ENCODE assay signal across 11 mouse cellular contexts in the genomic region with DNA sequence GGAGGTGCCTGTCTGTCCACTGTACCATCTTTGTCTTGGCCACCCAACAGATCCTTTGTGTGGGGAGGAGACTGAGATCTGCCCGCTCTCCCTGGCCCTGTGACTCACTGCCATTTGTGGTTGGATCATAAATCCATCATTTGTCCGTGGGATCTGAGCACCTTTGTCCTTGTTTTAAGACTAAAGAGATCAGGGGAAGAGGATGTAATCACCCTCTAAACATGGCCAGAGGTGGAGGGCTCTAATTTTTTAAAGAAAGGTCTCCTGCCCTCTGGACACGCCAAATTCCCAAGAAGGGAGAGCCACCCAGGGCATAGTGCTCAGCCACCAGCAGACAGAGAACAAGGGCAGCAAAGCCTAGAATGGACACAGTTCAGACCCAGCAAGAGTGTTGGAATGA. TPM values are rescaled to one million over a fixed set of nuclear protein-coding genes. Genes with fewer than 3 reads are reported as not detected.
A peak's percentile ranks its signal among the peaks of the same experiment; 100 is the strongest.
DNase-seq lines count a peak whose midpoint lies in the region; ATAC-seq and TF ChIP-seq lines count a peak whose summit lies in the region.
"Had no signal": no experiment of that assay in that cellular context is flagged by ENCODE, and none has a peak within 500 bp of the region (broad histone marks: within the 10 kb centered on the region; RNA-seq: fewer than 3 reads in every experiment).

No protein-coding gene starts in this region.

- no peak overlapping the region for H3K4me3 ChIP-seq in forebrain, embryonic 15.5 days
- no peak overlapping the region for H3K4me3 ChIP-seq in forebrain, embryonic 13.5 days
- H3K4me3 ChIP-seq in liver, adult 2 months (ENCODE audit: insufficient read depth, low read depth, low read length) = no peak overlapping the region
- no peak overlapping the region for H3K4me3 ChIP-seq in intestine, embryonic 15.5 days (replicated peaks)
- H3K4me3 ChIP-seq in stomach, embryonic 14.5 days (ENCODE audit: low read depth, low read length) = no peak overlapping the region

- no peak for ATAC-seq in forebrain, embryonic 15.5 days (replicated peaks)
- no peak for ATAC-seq in forebrain, embryonic 13.5 days
- ATAC-seq in intestine, embryonic 15.5 days = no peak
- ATAC-seq in stomach, embryonic 14.5 days (ENCODE audit: insufficient number of reproducible peaks, insufficient read depth, low FRiP score, low read depth) = no peak

- H3K27ac ChIP-seq in forebrain, embryonic 15.5 days (replicated peaks) = peak overlapping the region; percentile 75; the same call in 1 of the 2 replicates
- no peak overlapping the region; the same call in 1 of the 2 replicates for H3K27ac ChIP-seq in forebrain, embryonic 13.5 days
- H3K27ac ChIP-seq in liver, adult 2 months (replicated peaks; ENCODE audit: insufficient read depth, low read depth, low read length) = peak overlapping the region; percentile 65; the same call in 1 of the 2 replicates
- peak overlapping the region; percentile 90; the same call in 1 of the 2 replicates for H3K27ac ChIP-seq in intestine, embryonic 15.5 days
- H3K27ac ChIP-seq in stomach, embryonic 14.5 days (ENCODE audit: low read length) = 0 out of 2 replicates have a peak overlapping the region, but pooled peaks have one; percentile 88

- no peaks in the 10 kb centered on the region for H3K36me3 ChIP-seq in forebrain, embryonic 15.5 days
- H3K36me3 ChIP-seq in forebrain, embryonic 13.5 days (ENCODE audit: poor library complexity, severe bottlenecking) = no peaks in the 10 kb centered on the region
- H3K36me3 ChIP-seq in liver, adult 2 months (ENCODE audit: control insufficient read depth, insufficient read depth, low read length) = no peaks in the 10 kb centered on the region
- H3K36me3 ChIP-seq in intestine, embryonic 15.5 days = no peaks in the 10 kb centered on the region
- H3K36me3 ChIP-seq in stomach, embryonic 14.5 days (ENCODE audit: control insufficient read depth, insufficient read depth, low read length) = no peaks in the 10 kb centered on the region

- no peaks in the 10 kb centered on the region for H3K79me2 ChIP-seq in liver, adult 2 months (ENCODE audit: control insufficient read depth, insufficient read depth, low read length)

- no peak for DNase-seq in liver, adult 2 months (ENCODE audit: extremely low read depth, low read depth, low spot score)
- DNase-seq in liver = no peak
- no peak for DNase-seq in ovary, postnatal 10 days (ENCODE audit: low spot score)
- no peak for DNase-seq in T-cell, adult 2 months (ENCODE audit: low spot score)
- DNase-seq: lung, postnatal 36 days; right cerebral cortex, adult 18-20 months had no signal

- no peak overlapping the region for H3K9ac ChIP-seq in forebrain, embryonic 15.5 days (replicated peaks)
- no peak overlapping the region for H3K9ac ChIP-seq in forebrain, embryonic 13.5 days
- H3K9ac ChIP-seq in liver, adult 2 months (ENCODE audit: low read depth, low read length) = no peak overlapping the region
- no peak overlapping the region for H3K9ac ChIP-seq in intestine, embryonic 15.5 days
- H3K9ac ChIP-seq in stomach, embryonic 14.5 days (replicated peaks; ENCODE audit: low read depth, low read length) = no peak overlapping the region

- TF ChIP-seq CTCF in liver, adult 2 months (IDR thresholded peaks at IDR 0.05; ENCODE audit: low read depth, low read length) = no peak

- no peak overlapping the region for H3K4me2 ChIP-seq in forebrain, embryonic 15.5 days (replicated peaks)
- H3K4me2 ChIP-seq in forebrain, embryonic 13.5 days = no peak overlapping the region
- H3K4me2 ChIP-seq in intestine, embryonic 15.5 days (replicated peaks) = no peak overlapping the region
- 0 out of 2 replicates have a peak overlapping the region, but pooled peaks have one; percentile 76 for H3K4me2 ChIP-seq in stomach, embryonic 14.5 days (replicated peaks; ENCODE audit: low read depth, low read length)

- TF ChIP-seq POLR2A in liver, adult 2 months (IDR thresholded peaks at IDR 0.05; ENCODE audit: extremely low read depth, insufficient read depth, low read length) = no peak

- WGBS in forebrain, embryonic 15.5 days = 91% methylated on average over 3 of the region's 3 CpGs
- 87% methylated on average over 3 of the region's 3 CpGs for WGBS in forebrain, embryonic 13.5 days
- WGBS in liver, adult 2 months = 93% methylated on average over 3 of the region's 3 CpGs
- whole genome bisulfite sequencing in intestine, embryonic 15.5 days = 60% methylated on average over 3 of the region's 3 CpGs
- 71% methylated on average over 3 of the region's 3 CpGs for WGBS in stomach, embryonic 14.5 days

- no peaks in the 10 kb centered on the region for H3K9me3 ChIP-seq in forebrain, embryonic 15.5 days
- no peaks in the 10 kb centered on the region for H3K9me3 ChIP-seq in forebrain, embryonic 13.5 days (replicated peaks)
- no peaks in the 10 kb centered on the region for H3K9me3 ChIP-seq in intestine, embryonic 15.5 days
- H3K9me3 ChIP-seq in stomach, embryonic 14.5 days (ENCODE audit: control insufficient read depth, low read depth, low read length) = no peaks in the 10 kb centered on the region

- H3K4me1 ChIP-seq in forebrain, embryonic 15.5 days = peaks cover 46% of the 10 kb centered on the region
- peaks cover 52% of the 10 kb centered on the region for H3K4me1 ChIP-seq in forebrain, embryonic 13.5 days
- H3K4me1 ChIP-seq in liver, adult 2 months (ENCODE audit: control insufficient read depth, insufficient read depth, low read length) = peaks cover 4% of the 10 kb centered on the region
- H3K4me1 ChIP-seq in intestine, embryonic 15.5 days (replicated peaks) = peaks cover 47% of the 10 kb centered on the region
- peaks cover 43% of the 10 kb centered on the region for H3K4me1 ChIP-seq in stomach, embryonic 14.5 days (ENCODE audit: control insufficient read depth, insufficient read depth, low read length)

- no peaks in the 10 kb centered on the region for H3K27me3 ChIP-seq in forebrain, embryonic 15.5 days
- no peaks in the 10 kb centered on the region; the same call in 1 of the 2 replicates for H3K27me3 ChIP-seq in forebrain, embryonic 13.5 days
- no peaks in the 10 kb centered on the region for H3K27me3 ChIP-seq in liver, adult 2 months (ENCODE audit: control insufficient read depth, insufficient read depth, low read length)
- no peaks in the 10 kb centered on the region for H3K27me3 ChIP-seq in intestine, embryonic 15.5 days (replicated peaks)
- no peaks in the 10 kb centered on the region for H3K27me3 ChIP-seq in stomach, embryonic 14.5 days (ENCODE audit: control insufficient read depth, insufficient read depth, low read length)

RNA-seq across cellular contexts. Expression of a gene that starts 12.9 kb away (rescaled TPM):
- polyA plus RNA-seq in forebrain, embryonic 15.5 days (2015; fragmentation: Nextera tagmentation; extraction: Ambion mirVana) = 69.4 and 76.8 TPM in 2 replicates
- polyA plus RNA-seq in forebrain, embryonic 13.5 days (2015; fragmentation: Nextera tagmentation; extraction: Ambion mirVana) = 122 and 129 TPM in 2 replicates
- total RNA-seq in liver, adult 2 months (2014; rRNA removed) = 7.0 and 10.1 TPM in 2 replicates
- polyA plus RNA-seq in liver, adult 2 months (2012; rRNA removed) = 5.6 and 6.9 TPM in 2 replicates
- 41.0 and 41.3 TPM in 2 replicates for polyA plus RNA-seq in intestine, embryonic 15.5 days (2015; fragmentation: Nextera tagmentation; extraction: Ambion mirVana)
- polyA plus RNA-seq in stomach, embryonic 14.5 days (2014; fragmentation: Nextera tagmentation; extraction: Ambion mirVana) = 55.5 and 61.4 TPM in 2 replicates

RNA-seq across cellular contexts. Expression of a gene that starts 19.2 kb away (rescaled TPM):
- polyA plus RNA-seq in forebrain, embryonic 15.5 days (2015; fragmentation: Nextera tagmentation; extraction: Ambion mirVana) = 0.17 and 0.24 TPM in 2 replicates
- 0.17 TPM in 1 of 2 replicates, not detected in the other for polyA plus RNA-seq in forebrain, embryonic 13.5 days (2015; fragmentation: Nextera tagmentation; extraction: Ambion mirVana)
- total RNA-seq in liver, adult 2 months (2014; rRNA removed) = not detected in 2 replicates
- not detected in 2 replicates for polyA plus RNA-seq in liver, adult 2 months (2012; rRNA removed)
- not detected in 2 replicates for polyA plus RNA-seq in intestine, embryonic 15.5 days (2015; fragmentation: Nextera tagmentation; extraction: Ambion mirVana)
- not detected in 2 replicates for polyA plus RNA-seq in stomach, embryonic 14.5 days (2014; fragmentation: Nextera tagmentation; extraction: Ambion mirVana)
- polyA plus RNA-seq: intestine, embryonic 14.5 days had no signal

RNA-seq across cellular contexts. Expression of a gene that starts 54.8 kb away (rescaled TPM):
- polyA plus RNA-seq in forebrain, embryonic 15.5 days (2015; fragmentation: Nextera tagmentation; extraction: Ambion mirVana) = 4.2 and 6.4 TPM in 2 replicates
- 1.2 and 1.6 TPM in 2 replicates for polyA plus RNA-seq in forebrain, embryonic 13.5 days (2015; fragmentation: Nextera tagmentation; extraction: Ambion mirVana)
- 0.46 and 0.54 TPM in 2 replicates for total RNA-seq in liver, adult 2 months (2014; rRNA removed)
- polyA plus RNA-seq in liver, adult 2 months (2012; rRNA removed) = 0.99 and 1.6 TPM in 2 replicates
- 8.5 and 9.2 TPM in 2 replicates for polyA plus RNA-seq in intestine, embryonic 15.5 days (2015; fragmentation: Nextera tagmentation; extraction: Ambion mirVana)
- 7.2 and 7.6 TPM in 2 replicates for polyA plus RNA-seq in stomach, embryonic 14.5 days (2014; fragmentation: Nextera tagmentation; extraction: Ambion mirVana)
